Mouse (Mus musculus) MEL (cell line): Measurements from ENCODE around the gene Susd6. TPM values are rescaled to one million over a fixed set of nuclear protein-coding genes. Genes with fewer than 3 reads are reported as not detected.

Experiments used
- DNase-seq: peaks from one replicate; pipeline ENCODE4 v3.0.0; 2011; ENCODE audit warnings: low read depth, low spot score
- H3K27ac ChIP-seq: 2 replicates; pipeline ENCODE4 v1.5.1; 2012; ENCODE audit warnings: low read depth, mild to moderate bottlenecking, control low read depth, low read length, moderate library complexity; ENCODE audit not compliant: control insufficient read depth
- H3K27me3 ChIP-seq, 2 experiments: fragments of 150-350 bp in 1 of 2; sonication (generic) in 1 of 2; 2 replicates each; pipeline ENCODE4 v1.6.1; 2012; ENCODE audit warnings: low read length in 2 of 2, mild to moderate bottlenecking in 2 of 2, improper control_type of control experiment in 1 of 2, moderate library complexity in 1 of 2; ENCODE audit not compliant: insufficient read depth in 2 of 2, control insufficient read depth in 1 of 2
- H3K36me3 ChIP-seq, 2 experiments: 2 replicates each; pipeline ENCODE4 v1.6.1; 2012 to 2014; ENCODE audit warnings: low read length in 2 of 2, improper control_type of control experiment in 1 of 2, inconsistent platforms in 1 of 2, mild to moderate bottlenecking in 1 of 2; ENCODE audit not compliant: insufficient read depth in 2 of 2, control insufficient read depth in 1 of 2
- H3K4me1 ChIP-seq, 2 experiments: fragments of 150-350 bp in 1 of 2; sonication (generic) in 1 of 2; 2 replicates each; pipeline ENCODE4 v1.6.1; 2012; ENCODE audit warnings: low read length in 2 of 2, improper control_type of control experiment in 1 of 2, mild to moderate bottlenecking in 1 of 2; ENCODE audit not compliant: insufficient read depth in 2 of 2, control insufficient read depth in 1 of 2
- H3K4me3 ChIP-seq, 2 experiments: fragments of 150-350 bp in 1 of 2; sonication (generic) in 1 of 2; 2 replicates each; pipeline ENCODE4 v1.5.1; 2012; ENCODE audit warnings: low read depth in 2 of 2, low read length in 2 of 2, mild to moderate bottlenecking in 2 of 2, moderate library complexity in 2 of 2, control low read depth in 1 of 2, improper control_type of control experiment in 1 of 2; ENCODE audit not compliant: control insufficient read depth in 1 of 2, insufficient read depth in 1 of 2
- H3K79me2 ChIP-seq: 2 replicates; pipeline ENCODE4 v1.6.1; 2012; ENCODE audit warnings: mild to moderate bottlenecking, low read length, moderate library complexity; ENCODE audit not compliant: control insufficient read depth, poor library complexity, insufficient read depth
- H3K9ac ChIP-seq: 2 replicates; pipeline ENCODE4 v1.6.1; 2012; ENCODE audit warnings: low read depth, mild to moderate bottlenecking, control low read depth, low read length, moderate library complexity; ENCODE audit not compliant: control insufficient read depth, poor library complexity, severe bottlenecking
- H3K9me3 ChIP-seq: fragments of 150-350 bp; sonication (generic); replicated peaks from 2 replicates; pipeline ENCODE4 v1.6.1; 2012; ENCODE audit warnings: mild to moderate bottlenecking, low read length, improper control_type of control experiment, moderate library complexity; ENCODE audit not compliant: insufficient read depth
- CHD2 ChIP-seq: IDR thresholded peaks from 2 replicates; pipeline ENCODE4 v1.6.1; 2011; ENCODE audit warnings: low read length, improper control_type of control experiment
- CTCF ChIP-seq, 3 experiments: IDR thresholded peaks in 2 of 3; conservative IDR thresholded peaks in 1 of 3; 2 replicates each; pipeline ENCODE4 v1.5.1; 2011 to 2012; ENCODE audit warnings: low read length in 3 of 3, low read depth in 2 of 3, mild to moderate bottlenecking in 2 of 3, improper control_type of control experiment in 1 of 3, inconsistent platforms in 1 of 3, mixed read lengths in 1 of 3, moderate library complexity in 1 of 3; ENCODE audit not compliant: control insufficient read depth in 1 of 3, insufficient read depth in 1 of 3, poor library complexity in 1 of 3, severe bottlenecking in 1 of 3
- E2F4 ChIP-seq: IDR thresholded peaks from 2 replicates; pipeline ENCODE4 v1.6.1; 2011; ENCODE audit warnings: low read depth, low read length, improper control_type of control experiment, borderline replicate concordance
- GABPA ChIP-seq: IDR thresholded peaks from 2 replicates; pipeline ENCODE4 v1.6.1; 2012; ENCODE audit warnings: low read depth, mild to moderate bottlenecking, inconsistent platforms, low read length, improper control_type of control experiment, moderate library complexity
- GATA1 ChIP-seq: IDR thresholded peaks from 2 replicates; pipeline ENCODE4 v1.6.1; 2011; ENCODE audit warnings: low read depth, low read length, improper control_type of control experiment
- MXI1 ChIP-seq: IDR thresholded peaks from 2 replicates; pipeline ENCODE4 v1.6.1; 2011; ENCODE audit warnings: mild to moderate bottlenecking, low read depth, low read length, improper control_type of control experiment
- NRF1 ChIP-seq: IDR thresholded peaks from 2 replicates; pipeline ENCODE4 v1.6.1; 2014; ENCODE audit warnings: low read depth, mild to moderate bottlenecking, inconsistent platforms, low read length, improper control_type of control experiment, moderate library complexity; ENCODE audit not compliant: poor library complexity, insufficient read depth, severe bottlenecking
- POLR2AphosphoS2 ChIP-seq: IDR thresholded peaks from 2 replicates; pipeline ENCODE4 v1.6.1; 2011; ENCODE audit warnings: low read length, improper control_type of control experiment
- POLR2AphosphoS5 ChIP-seq: IDR thresholded peaks from 2 replicates; pipeline ENCODE4 v1.6.1; 2012; ENCODE audit warnings: low read depth, borderline replicate concordance, mild to moderate bottlenecking, inconsistent platforms, low read length, moderate library complexity, mixed read lengths
- SIN3A ChIP-seq: IDR thresholded peaks from 2 replicates; pipeline ENCODE4 v1.6.1; 2012; ENCODE audit warnings: low read length, improper control_type of control experiment, inconsistent platforms
- USF2 ChIP-seq, 2 experiments: IDR thresholded peaks; 2 replicates each; pipeline ENCODE4 v1.6.1; 2011 to 2012; ENCODE audit warnings: improper control_type of control experiment in 2 of 2, low read length in 2 of 2, borderline replicate concordance in 1 of 2, inconsistent platforms in 1 of 2, low read depth in 1 of 2, mild to moderate bottlenecking in 1 of 2; ENCODE audit not compliant: insufficient read depth in 1 of 2
- ZC3H11A ChIP-seq: IDR thresholded peaks from 2 replicates; pipeline ENCODE4 v1.6.1; 2012; ENCODE audit warnings: low read depth, mild to moderate bottlenecking, inconsistent platforms, low read length, improper control_type of control experiment
- ZMIZ1 ChIP-seq: IDR thresholded peaks from 2 replicates; pipeline ENCODE4 v1.6.1; 2012; ENCODE audit warnings: low read depth, mild to moderate bottlenecking, inconsistent platforms, low read length, improper control_type of control experiment, moderate library complexity
- ZNF384 ChIP-seq: IDR thresholded peaks from 2 replicates; pipeline ENCODE4 v1.6.1; 2012; ENCODE audit warnings: low read depth, mild to moderate bottlenecking, inconsistent platforms, low read length, improper control_type of control experiment
- polyA plus RNA-seq, 2 experiments: library from polyadenylated mRNA; stranded (reverse) in 1 of 2; unstranded in 1 of 2; fragments of >175 nt in 1 of 2; fragments of >200 nt in 1 of 2; gene quantifications; 2 replicates each; pipeline versions ENCODE4 v1.2.1 to v1.2.4; 2012; ENCODE audit warnings: low replicate concordance in 2 of 2, low read depth in 1 of 2; ENCODE audit not compliant: insufficient read length in 2 of 2, insufficient read depth in 1 of 2, missing spikeins in 1 of 2
- total RNA-seq: library from RNA; depleted of rRNA; stranded (reverse); fragments of 300-350 nt; gene quantifications from 2 replicates; pipeline ENCODE4 v1.2.3, GENCODE M21; 2012

The Susd6 gene
- total and polyA plus RNA-seq, 3 experiments = 12.2 to 22.4 TPM; not detected in 1

GRCm38 (mm10) chr12:80868401-80868800 is 78.1 kb downstream of the Susd6 start:
- Histone ChIP-seq H3K27ac (no peak overlapping the region), H3K9ac (no peak overlapping the region)
- DNase-seq = no peak
- TF ChIP-seq CHD2 = no peak
- TF ChIP-seq POLR2AphosphoS2 = no peak
- TF ChIP-seq SIN3A = no peak
- no peak for TF ChIP-seq NRF1
- no peak for TF ChIP-seq POLR2AphosphoS5
- TF ChIP-seq GABPA = no peak
- no peak for TF ChIP-seq USF2 (IDR thresholded peaks at IDR 0.05; ENCODE audit: borderline replicate concordance in 1 of 2, insufficient read depth in 1 of 2, low read depth in 1 of 2, low read length in 2 of 2)
- TF ChIP-seq E2F4 = no peak
- no peak for TF ChIP-seq ZNF384
- no peak for TF ChIP-seq GATA1
- no peak for TF ChIP-seq CTCF (IDR thresholded peaks at IDR 0.05 in 2 of 3, conservative IDR thresholded peaks at IDR 0.05 in 1 of 3; ENCODE audit: control insufficient read depth in 1 of 3, insufficient read depth in 1 of 3, low read depth in 2 of 3, low read length in 3 of 3, poor library complexity in 1 of 3, severe bottlenecking in 1 of 3)
- TF ChIP-seq MXI1 = no peak
- TF ChIP-seq, all 39 proteins: peak for 0
- Histone ChIP-seq H3K4me1 (no peaks in the 10 kb centered on the region), H3K9me3 (no peaks in the 10 kb centered on the region), H3K4me3 (no peak overlapping the region), H3K36me3 (peaks cover 0 to 16% of the 10 kb centered on the region in 2 experiments; a peak in 2 of 4 replicates), H3K79me2 (peaks cover 2% of the 10 kb centered on the region; the same call in 1 of the 2 replicates), H3K27me3 (no peaks in the 10 kb centered on the region)

- Histone ChIP-seq H3K27ac (no peak overlapping the region), H3K9ac (no peak overlapping the region), H3K79me2 (no peaks in the 10 kb centered on the region), H3K27me3 (no peaks in the 10 kb centered on the region), H3K4me3 (no peak overlapping the region), H3K9me3 (no peaks in the 10 kb centered on the region), H3K36me3 (peaks cover 0 to 30% of the 10 kb centered on the region in 2 experiments; a peak in 2 of 4 replicates)
- no peak for DNase-seq
- TF ChIP-seq ZMIZ1 (no peak), POLR2AphosphoS2 (no peak), ZC3H11A (no peak)
- TF ChIP-seq, all 39 proteins: peak for 0
- no peaks in the 10 kb centered on the region for H3K4me1 ChIP-seq
Measured at GRCm38 (mm10) chr12:80877215-80878092, 87.1 kb downstream of the Susd6 start.
